Mouse (Mus musculus) cerebellum, adult 11-12 months (tissue): ENCODE measurements around the gene Zdhhc9.
A peak's percentile ranks its signal among the peaks of the same experiment; 100 is the strongest.

Experiments
- DNase-seq: peaks from one replicate; pipeline ENCODE4 v3.0.0; 2022

Gene Zdhhc9

DNA sequence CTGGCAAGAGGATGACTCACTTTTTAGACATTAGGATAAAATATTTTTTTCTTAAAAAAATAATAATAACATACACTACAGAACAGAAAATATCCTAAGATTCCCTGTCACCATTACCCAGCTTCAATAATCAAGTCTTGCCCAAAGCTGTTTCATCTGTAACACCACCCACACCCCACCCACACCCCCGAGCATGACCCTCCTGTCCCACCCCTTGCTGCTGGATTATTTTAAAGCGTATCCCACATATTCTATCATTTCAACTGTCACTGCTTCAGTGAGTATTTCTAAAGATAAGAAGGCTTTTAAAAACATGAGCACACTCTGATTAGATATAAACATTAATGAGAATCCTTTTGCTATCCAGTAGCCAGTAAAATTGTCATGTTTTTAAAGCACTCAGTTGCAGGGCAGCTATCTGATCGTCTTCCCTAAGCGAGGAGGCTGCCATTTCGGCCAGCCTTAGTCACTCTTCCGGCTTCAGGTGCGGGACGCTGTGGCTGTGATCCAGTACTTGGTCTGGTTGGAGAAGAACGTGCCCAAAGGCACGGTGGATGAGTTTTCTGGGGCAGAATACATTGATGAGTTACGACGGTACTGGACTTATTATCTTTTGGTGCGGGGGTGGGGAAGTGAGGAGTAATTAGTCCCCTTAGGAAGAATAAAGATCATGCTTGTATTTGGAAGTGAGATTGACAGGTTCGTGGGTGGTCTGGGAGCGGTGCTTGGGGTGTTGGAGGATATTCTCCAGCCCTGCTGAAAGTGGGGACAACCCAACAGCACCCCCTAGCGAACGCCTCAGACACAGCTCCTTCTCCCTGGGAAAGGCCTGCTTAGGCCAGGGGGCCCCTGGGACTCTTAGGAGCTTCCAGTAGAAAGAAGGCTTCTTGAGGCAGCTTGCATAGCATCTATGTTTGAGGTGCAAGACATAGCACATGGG lies 84.3 kb downstream of the Zdhhc9 start:
- peak; percentile 70 for DNase-seq
